Mouse (Mus musculus) hindbrain, embryonic 15.5 days (tissue): ENCODE results near the gene Rgs19. TPM values are rescaled to one million over a fixed set of nuclear protein-coding genes. Genes with fewer than 3 reads are reported as not detected.

ENCODE experiments used
- ATAC-seq: fragments of 200-750 bp; cut with Nextera tagmentation; 2 replicates; pipeline ENCODE4 v1.8.0; 2017; ENCODE audit warnings: low read depth, moderate number of reproducible peaks, moderate TSS enrichment; ENCODE audit not compliant: low FRiP score
- H3K27ac ChIP-seq: fragments of 300-500 bp; sonication (generic); replicated peaks from 2 replicates; pipeline ENCODE4 v1.5.1; 2015; ENCODE audit warnings: mild to moderate bottlenecking, inconsistent platforms
- H3K27me3 ChIP-seq: fragments of 300-500 bp; sonication (generic); 2 replicates; pipeline ENCODE4 v1.6.1; 2015; ENCODE audit warnings: control low read depth, inconsistent platforms
- H3K36me3 ChIP-seq: fragments of 300-500 bp; sonication (generic); 2 replicates; pipeline ENCODE4 v1.6.1; 2015; ENCODE audit warnings: control low read depth, inconsistent platforms
- H3K4me1 ChIP-seq: fragments of 300-500 bp; sonication (generic); replicated peaks from 2 replicates; pipeline ENCODE4 v1.6.1; 2015; ENCODE audit warnings: control low read depth, inconsistent platforms
- H3K4me2 ChIP-seq: fragments of 300-500 bp; sonication (generic); 2 replicates; pipeline ENCODE4 v1.6.1; 2015; ENCODE audit warnings: moderate library complexity, mild to moderate bottlenecking, inconsistent platforms
- H3K4me3 ChIP-seq: fragments of 300-500 bp; sonication (generic); 2 replicates; pipeline ENCODE4 v1.5.1; 2015; ENCODE audit warnings: mild to moderate bottlenecking, inconsistent platforms
- H3K9ac ChIP-seq: fragments of 300-500 bp; sonication (generic); 2 replicates; pipeline ENCODE4 v1.6.1; 2015; ENCODE audit warnings: inconsistent platforms
- H3K9me3 ChIP-seq: fragments of 300-500 bp; sonication (generic); 2 replicates; pipeline ENCODE4 v1.6.1; 2016; ENCODE audit warnings: control low read depth, inconsistent platforms
- WGBS: fragments of 180-500 bp; shearing (Covaris S2); methylation state at CpG from one replicate; pipeline ENCODE4 v1.1.7; 2015; 5-methylcytosine and 5-hydroxymethylcytosine counted together
- polyA plus RNA-seq: library from polyadenylated mRNA; unstranded; fragments of >200 nt; fragmentation: Nextera tagmentation; extraction: Ambion mirVana; gene quantifications from 2 replicates; pipeline ENCODE4 v1.2.1, GENCODE M21; 2015

The Rgs19 gene
- polyA plus RNA-seq, 1 experiment from 2014 or later: 64.9 TPM

DNA sequence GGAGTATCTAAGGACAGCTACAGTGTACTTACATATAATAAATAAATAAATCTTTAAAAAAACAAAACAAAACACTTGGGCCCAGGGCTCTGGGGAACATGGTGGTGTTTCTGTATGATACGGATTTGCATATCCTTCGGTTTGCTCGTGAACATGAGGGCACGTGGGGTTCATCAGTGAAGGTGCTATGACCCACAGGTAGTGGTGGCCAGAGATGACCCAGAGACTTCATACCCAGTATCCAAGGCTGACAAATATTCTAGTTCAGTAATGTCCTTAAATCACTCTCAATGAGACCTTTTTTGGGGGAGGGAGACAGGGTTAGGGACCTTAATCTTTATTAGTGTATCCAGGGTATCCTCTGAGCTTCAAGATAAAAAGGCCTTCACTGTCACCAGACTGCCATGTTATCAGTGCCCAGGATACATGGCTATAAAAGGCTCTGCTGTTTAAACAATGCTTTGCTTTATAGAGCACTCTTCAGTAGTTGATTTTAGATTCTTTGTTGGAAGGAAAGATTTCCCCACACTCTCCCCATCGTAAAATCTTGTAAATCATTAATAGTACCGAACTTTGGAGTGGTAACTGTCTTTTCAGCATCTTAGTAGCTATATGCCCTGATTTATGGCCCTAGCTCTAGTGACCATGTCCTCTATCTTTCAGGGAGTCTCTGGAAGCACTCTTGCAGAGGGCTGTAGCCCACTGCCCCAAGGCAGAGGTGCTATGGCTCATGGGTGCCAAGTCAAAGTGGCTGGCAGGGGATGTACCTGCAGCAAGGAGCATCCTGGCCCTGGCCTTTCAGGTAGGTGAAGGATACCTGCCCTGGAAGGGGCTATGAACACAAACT lies 46.9 kb downstream of the Rgs19 start:
- ATAC-seq: no peak
- H3K36me3 ChIP-seq: peaks cover 80% of the 10 kb centered on the region
- H3K27me3 ChIP-seq: no peaks in the 10 kb centered on the region
- H3K9me3 ChIP-seq: no peaks in the 10 kb centered on the region
- H3K9ac ChIP-seq: no peak overlapping the region
- H3K4me2 ChIP-seq: no peak overlapping the region
- H3K4me3 ChIP-seq: no peak overlapping the region
- no peak overlapping the region for H3K27ac ChIP-seq
- H3K4me1 ChIP-seq: no peaks in the 10 kb centered on the region
- WGBS: 93% methylated on average over 6 of the region's 6 CpGs

- Histone ChIP-seq H3K4me2 (no peak overlapping the region), H3K9ac (no peak overlapping the region), H3K27ac (no peak overlapping the region), H3K9me3 (no peaks in the 10 kb centered on the region), H3K4me1 (no peaks in the 10 kb centered on the region), H3K4me3 (no peak overlapping the region), H3K36me3 (peaks cover 80% of the 10 kb centered on the region), H3K27me3 (no peaks in the 10 kb centered on the region)
- WGBS: 90% methylated on average over 3 of the region's 3 CpGs
- no peak for ATAC-seq
These were observed 48.1 kb downstream of the Rgs19 start for GRCm38 (mm10) chr2:181645666-181646065.

DNA sequence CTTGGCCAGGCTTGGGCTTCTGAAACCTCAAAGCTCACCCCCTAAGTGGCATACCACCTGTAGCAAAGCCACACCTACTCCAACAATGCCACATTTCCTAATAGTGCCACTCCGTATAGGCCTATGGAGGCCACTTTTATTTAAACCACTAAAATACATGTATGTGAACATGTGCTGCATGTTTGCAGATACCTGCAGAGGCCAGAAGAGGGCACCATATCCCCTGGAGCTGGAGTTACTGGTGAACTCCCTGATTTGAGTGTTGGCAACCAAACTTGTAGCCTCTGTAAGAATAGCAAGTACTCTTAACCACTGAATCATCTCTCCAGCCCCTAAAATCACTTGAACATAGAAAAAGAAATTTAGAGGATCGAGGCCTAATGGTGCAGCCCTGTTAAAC lies 49.4 kb downstream of the Rgs19 start:
- no peak overlapping the region for H3K27ac ChIP-seq
- no peaks in the 10 kb centered on the region for H3K27me3 ChIP-seq
- no peak for ATAC-seq
- no peak overlapping the region for H3K4me3 ChIP-seq
- no peak overlapping the region for H3K4me2 ChIP-seq
- H3K9ac ChIP-seq: no peak overlapping the region
- H3K4me1 ChIP-seq: no peaks in the 10 kb centered on the region
- 93% methylated on average over 2 of the region's 2 CpGs for WGBS
- H3K36me3 ChIP-seq: peaks cover 80% of the 10 kb centered on the region
- no peaks in the 10 kb centered on the region for H3K9me3 ChIP-seq

Other genes starting within 250 kb of the Rgs19 start
- 21.4 and 21.6 TPM in 2 replicates for gene Zbtb46, start 234.6 kb downstream of the Rgs19 start, polyA plus RNA-seq
- 0.17 TPM in 1 of 2 replicates, not detected in the other for gene Abhd16b, start 200.8 kb downstream of the Rgs19 start, polyA plus RNA-seq
- 117 and 118 TPM in 2 replicates for gene Tpd52l2, start 196.8 kb downstream of the Rgs19 start, polyA plus RNA-seq
- gene Dnajc5, start 173.5 kb downstream of the Rgs19 start, polyA plus RNA-seq: 258 and 267 TPM in 2 replicates
- 61.2 and 62.0 TPM in 2 replicates for gene Uckl1, start 109.1 kb downstream of the Rgs19 start, polyA plus RNA-seq
- 59.3 and 60.3 TPM in 2 replicates for gene Prpf6, start 102.1 kb downstream of the Rgs19 start, polyA plus RNA-seq
- 82.9 and 94.0 TPM in 2 replicates for gene Zfp512b, start 101.2 kb downstream of the Rgs19 start, polyA plus RNA-seq
- 186 and 200 TPM in 2 replicates for gene Samd10, start 94.8 kb downstream of the Rgs19 start, polyA plus RNA-seq
- gene Gm29797, start 36.9 kb downstream of the Rgs19 start, polyA plus RNA-seq: not detected in 2 replicates
- 17.4 and 20.0 TPM in 2 replicates for gene Sox18, start 22.3 kb downstream of the Rgs19 start, polyA plus RNA-seq
- 38.5 and 46.8 TPM in 2 replicates for gene Tcea2, start 13.7 kb downstream of the Rgs19 start, polyA plus RNA-seq
- gene Lkaaear1, start 4.5 kb upstream of the Rgs19 start, polyA plus RNA-seq: not detected in 2 replicates
- gene Oprl1, start 21.0 kb upstream of the Rgs19 start, polyA plus RNA-seq: 83.9 and 86.4 TPM in 2 replicates
- gene Myt1, start 69.4 kb upstream of the Rgs19 start, polyA plus RNA-seq: 14.8 and 19.1 TPM in 2 replicates
- 27.2 and 28.8 TPM in 2 replicates for gene Pcmtd2, start 143.9 kb upstream of the Rgs19 start, polyA plus RNA-seq
- gene Polr3k, start 170.4 kb upstream of the Rgs19 start, polyA plus RNA-seq: 70.8 and 73.4 TPM in 2 replicates